Mouse (Mus musculus) liver, embryonic 11.5 days (tissue): ENCODE results near the gene Rnf220. TPM values are rescaled to one million over a fixed set of nuclear protein-coding genes. Genes with fewer than 3 reads are reported as not detected.

Experiments
- ATAC-seq: fragments of 200-750 bp; cut with Nextera tagmentation; replicated peaks from 2 replicates; pipeline ENCODE4 v1.8.0; 2017; ENCODE audit warnings: moderate number of reproducible peaks, mild to moderate bottlenecking, moderate TSS enrichment, moderate library complexity; ENCODE audit not compliant: low FRiP score
- DNase-seq: peaks from one replicate; pipeline ENCODE4 v3.0.0-alpha.2; 2017; ENCODE audit warnings: low spot score
- H3K27ac ChIP-seq: fragments of 300-500 bp; sonication (generic); 2 replicates; pipeline ENCODE4 v1.5.1; 2014; ENCODE audit warnings: mild to moderate bottlenecking, low read depth, low read length, control low read depth
- H3K27me3 ChIP-seq: fragments of 300-500 bp; sonication (generic); replicated peaks from 2 replicates; pipeline ENCODE4 v1.6.1; 2014; ENCODE audit warnings: low read length, mixed read lengths; ENCODE audit not compliant: control insufficient read depth, insufficient read depth
- H3K36me3 ChIP-seq: fragments of 300-500 bp; sonication (generic); 2 replicates; pipeline ENCODE4 v1.6.1; 2014; ENCODE audit warnings: mild to moderate bottlenecking, low read length, moderate library complexity, mixed read lengths; ENCODE audit not compliant: control insufficient read depth, insufficient read depth
- H3K4me1 ChIP-seq: fragments of 300-500 bp; sonication (generic); replicated peaks from 2 replicates; pipeline ENCODE4 v1.6.1; 2014; ENCODE audit warnings: low read length, mixed read lengths; ENCODE audit not compliant: control insufficient read depth, insufficient read depth
- H3K4me2 ChIP-seq: fragments of 300-500 bp; sonication (generic); 2 replicates; pipeline ENCODE4 v1.6.1; 2014; ENCODE audit warnings: mild to moderate bottlenecking, control low read depth, moderate library complexity
- H3K4me3 ChIP-seq: fragments of 300-500 bp; sonication (generic); 2 replicates; pipeline ENCODE4 v1.5.1; 2014; ENCODE audit warnings: low read depth, low read length, control low read depth
- H3K9ac ChIP-seq: fragments of 300-500 bp; sonication (generic); 2 replicates; pipeline ENCODE4 v1.6.1; 2014; ENCODE audit warnings: low read depth, low read length, control low read depth
- H3K9me3 ChIP-seq: fragments of 300-500 bp; sonication (generic); 2 replicates; pipeline ENCODE4 v1.6.1; 2016; ENCODE audit warnings: low read length, inconsistent platforms, mixed read lengths; ENCODE audit not compliant: control insufficient read depth
- WGBS: fragments of 180-500 bp; shearing (Covaris S2); extraction: QIAGEN DNeasy Blood & Tissue Kit; methylation state at CpG from one replicate; pipeline ENCODE4 v1.1.7; 2014; 5-methylcytosine and 5-hydroxymethylcytosine counted together
- polyA plus RNA-seq: library from polyadenylated mRNA; unstranded; fragments of >200 nt; fragmentation: Nextera tagmentation; extraction: Ambion mirVana; gene quantifications from 2 replicates; pipeline ENCODE4 v1.2.1, GENCODE M21; 2014

The Rnf220 gene
- polyA plus RNA-seq, 1 experiment from 2014 or later, result 70.9 TPM

GRCm38 (mm10) chr4:117311891-117312290, 185.0 kb downstream of the Rnf220 start:
- H3K4me1 ChIP-seq, result peaks cover 21% of the 10 kb centered on the region
- no peaks in the 10 kb centered on the region for H3K36me3 ChIP-seq
- H3K4me2 ChIP-seq, result peak overlapping the region; percentile 62
- H3K9me3 ChIP-seq, result no peaks in the 10 kb centered on the region
- no peak overlapping the region for H3K4me3 ChIP-seq
- H3K9ac ChIP-seq, result peak overlapping the region; percentile 21; the same call in 1 of the 2 replicates
- no peak for DNase-seq
- WGBS, result 45% methylated on average over 5 of the region's 5 CpGs
- H3K27me3 ChIP-seq, result peaks cover 31% of the 10 kb centered on the region
- no peak; the same call in 1 of the 2 replicates for ATAC-seq
- H3K27ac ChIP-seq, result peak overlapping the region; percentile 61

- no peaks in the 10 kb centered on the region for H3K36me3 ChIP-seq
- no peak for DNase-seq
- 90% methylated on average over 1 of the region's 1 CpGs for WGBS
- no peak overlapping the region for H3K4me3 ChIP-seq
- H3K27ac ChIP-seq, result no peak overlapping the region
- H3K4me2 ChIP-seq, result no peak overlapping the region
- no peaks in the 10 kb centered on the region for H3K9me3 ChIP-seq
- H3K4me1 ChIP-seq, result peaks cover 21% of the 10 kb centered on the region
- no peak overlapping the region for H3K9ac ChIP-seq
- ATAC-seq, result no peak
- peaks cover 35% of the 10 kb centered on the region for H3K27me3 ChIP-seq
Observed at GRCm38 (mm10) chr4:117309427-117309826, 187.4 kb downstream of the Rnf220 start.

- Histone ChIP-seq H3K4me1 (peaks cover 24% of the 10 kb centered on the region), H3K36me3 (no peaks in the 10 kb centered on the region), H3K27me3 (peaks cover 56% of the 10 kb centered on the region), H3K4me3 (no peak overlapping the region), H3K9ac (no peak overlapping the region), H3K4me2 (no peak overlapping the region), H3K9me3 (no peaks in the 10 kb centered on the region), H3K27ac (no peak overlapping the region)
- DNase-seq (no peak), ATAC-seq (no peak)
- 62% methylated on average over 6 of the region's 6 CpGs for WGBS
Observed at GRCm38 (mm10) chr4:117307270-117307669, 189.6 kb downstream of the Rnf220 start.

- no peak for ATAC-seq
- Histone ChIP-seq H3K4me3 (no peak overlapping the region), H3K9ac (no peak overlapping the region), H3K27ac (no peak overlapping the region), H3K36me3 (no peaks in the 10 kb centered on the region), H3K9me3 (no peaks in the 10 kb centered on the region), H3K27me3 (peaks cover 68% of the 10 kb centered on the region), H3K4me2 (no peak overlapping the region), H3K4me1 (peaks cover 12% of the 10 kb centered on the region)
- no peak for DNase-seq
- 40% methylated on average over 6 of the region's 7 CpGs for WGBS
Observed at GRCm38 (mm10) chr4:117305461-117305860, 191.4 kb downstream of the Rnf220 start.

- H3K27ac ChIP-seq, result no peak overlapping the region
- H3K4me3 ChIP-seq, result peak overlapping the region; percentile 49
- no peaks in the 10 kb centered on the region for H3K36me3 ChIP-seq
- H3K4me1 ChIP-seq, result peaks cover 12% of the 10 kb centered on the region
- peak overlapping the region; percentile 22; the same call in 1 of the 2 replicates for H3K9ac ChIP-seq
- 5% methylated on average over 54 of the region's 54 CpGs for WGBS
- H3K4me2 ChIP-seq, result peak overlapping the region; percentile 89
- DNase-seq (no peak), ATAC-seq (no peak; the same call in 1 of the 2 replicates)
- no peaks in the 10 kb centered on the region for H3K9me3 ChIP-seq
- H3K27me3 ChIP-seq, result peaks cover 69% of the 10 kb centered on the region
Observed at GRCm38 (mm10) chr4:117304239-117305025, 192.4 kb downstream of the Rnf220 start.

GRCm38 (mm10) chr4:117303581-117304238, 193.1 kb downstream of the Rnf220 start:
- ATAC-seq (no peak), DNase-seq (no peak)
- 11% methylated on average over 30 of the region's 30 CpGs for WGBS
- H3K27ac ChIP-seq, result no peak overlapping the region
- H3K4me1 ChIP-seq, result peaks cover 12% of the 10 kb centered on the region
- H3K9me3 ChIP-seq, result no peaks in the 10 kb centered on the region
- peak overlapping the region; percentile 49 for H3K4me3 ChIP-seq
- H3K4me2 ChIP-seq, result peak overlapping the region; percentile 89
- H3K27me3 ChIP-seq, result peaks cover 71% of the 10 kb centered on the region
- no peaks in the 10 kb centered on the region for H3K36me3 ChIP-seq
- no peak overlapping the region for H3K9ac ChIP-seq

GRCm38 (mm10) chr4:117302027-117302806, 194.6 kb downstream of the Rnf220 start:
- H3K4me2 ChIP-seq, result no peak overlapping the region
- H3K4me3 ChIP-seq, result no peak overlapping the region
- H3K4me1 ChIP-seq, result peaks cover 12% of the 10 kb centered on the region
- DNase-seq, result no peak
- 33% methylated on average over 14 of the region's 14 CpGs for WGBS
- peaks cover 65% of the 10 kb centered on the region for H3K27me3 ChIP-seq
- no peak overlapping the region for H3K9ac ChIP-seq
- ATAC-seq, result no peak
- no peak overlapping the region for H3K27ac ChIP-seq
- H3K36me3 ChIP-seq, result no peaks in the 10 kb centered on the region
- H3K9me3 ChIP-seq, result no peaks in the 10 kb centered on the region

GRCm38 (mm10) chr4:117299921-117300320, 196.9 kb downstream of the Rnf220 start:
- peaks cover 44% of the 10 kb centered on the region for H3K27me3 ChIP-seq
- WGBS, result 85% methylated on average over 10 of the region's 10 CpGs
- H3K9ac ChIP-seq, result no peak overlapping the region
- H3K4me3 ChIP-seq, result no peak overlapping the region
- no peaks in the 10 kb centered on the region for H3K36me3 ChIP-seq
- H3K4me2 ChIP-seq, result no peak overlapping the region
- H3K9me3 ChIP-seq, result no peaks in the 10 kb centered on the region
- no peak overlapping the region for H3K27ac ChIP-seq
- ATAC-seq (no peak), DNase-seq (no peak)
- H3K4me1 ChIP-seq, result peaks cover 12% of the 10 kb centered on the region
